Mouse (Mus musculus) neural tube, embryonic 15.5 days (tissue): ENCODE measurements at regions not wholly inside any gene's neighbourhood (a gene's known extent, or its start where the extent isn't known, plus 50 kb on each side); places are given as distances from the start of the nearest gene placed in this dataset.

Source experiments
- ATAC-seq: fragments of 200-750 bp; cut with Nextera tagmentation; 2 replicates; pipeline ENCODE4 v1.8.0; 2017; ENCODE audit warnings: mild to moderate bottlenecking, moderate TSS enrichment, moderate library complexity; ENCODE audit not compliant: low FRiP score
- H3K27ac ChIP-seq: fragments of 300-500 bp; sonication (generic); replicated peaks from 2 replicates; pipeline ENCODE4 v1.5.1; 2015; ENCODE audit warnings: mild to moderate bottlenecking, inconsistent platforms
- H3K27me3 ChIP-seq: fragments of 300-500 bp; sonication (generic); replicated peaks from 2 replicates; pipeline ENCODE4 v1.6.1; 2015; ENCODE audit warnings: inconsistent platforms
- H3K36me3 ChIP-seq: fragments of 300-500 bp; sonication (generic); 2 replicates; pipeline ENCODE4 v1.6.1; 2015; ENCODE audit warnings: inconsistent platforms
- H3K4me1 ChIP-seq: fragments of 300-500 bp; sonication (generic); 2 replicates; pipeline ENCODE4 v1.6.1; 2015; ENCODE audit warnings: inconsistent platforms
- H3K4me2 ChIP-seq: fragments of 300-500 bp; sonication (generic); 2 replicates; pipeline ENCODE4 v1.6.1; 2015; ENCODE audit warnings: inconsistent platforms, mild to moderate bottlenecking, moderate library complexity
- H3K4me3 ChIP-seq: fragments of 300-500 bp; sonication (generic); replicated peaks from 2 replicates; pipeline ENCODE4 v1.5.1; 2015; ENCODE audit warnings: mild to moderate bottlenecking, inconsistent platforms
- H3K9ac ChIP-seq: fragments of 300-500 bp; sonication (generic); replicated peaks from 2 replicates; pipeline ENCODE4 v1.6.1; 2015; ENCODE audit warnings: mild to moderate bottlenecking, inconsistent platforms
- H3K9me3 ChIP-seq: fragments of 300-500 bp; sonication (generic); replicated peaks from 2 replicates; pipeline ENCODE4 v1.6.1; 2016; ENCODE audit warnings: inconsistent platforms
- WGBS: fragments of 180-500 bp; shearing (Covaris S2); methylation state at CpG from one replicate; pipeline ENCODE4 v1.1.7; 2015; ENCODE audit warnings: mixed read lengths; 5-methylcytosine and 5-hydroxymethylcytosine counted together

DNA sequence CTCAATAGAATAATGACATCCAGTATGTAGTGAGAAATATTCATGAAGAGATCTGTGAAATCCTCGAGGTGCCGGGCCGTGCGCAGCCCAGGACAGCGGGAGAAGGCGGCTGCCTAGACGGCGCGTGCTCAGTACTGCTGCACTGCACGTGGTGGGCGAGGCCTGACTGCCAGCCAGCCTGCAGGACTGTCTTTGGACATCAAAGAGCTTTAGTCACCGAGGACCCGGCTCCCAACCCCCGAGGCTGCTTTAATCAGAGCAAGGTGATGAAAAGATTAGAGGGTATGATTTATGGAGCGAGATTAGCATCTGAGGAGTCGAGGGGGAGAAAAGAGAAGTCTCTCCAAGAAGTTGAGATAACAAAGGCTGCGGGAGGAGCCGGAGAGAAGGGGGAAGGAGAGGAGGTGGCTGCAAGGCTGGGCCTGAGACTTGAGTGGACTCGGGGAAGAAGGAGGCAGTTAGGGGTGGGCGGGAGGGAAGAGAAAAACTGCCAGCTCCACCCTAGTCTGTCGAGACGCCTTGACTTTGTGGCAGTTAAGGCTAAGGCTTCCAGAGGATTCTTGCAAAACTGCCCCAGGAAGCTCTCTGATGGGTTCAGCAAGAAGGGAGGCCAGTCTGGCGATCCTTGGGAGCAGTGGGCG is 271.6 kb upstream of the 4930535I16Rik start:
- ATAC-seq: no peak
- Histone ChIP-seq H3K4me2 (no peak overlapping the region), H3K9ac (no peak overlapping the region), H3K27me3 (peaks cover 29% of the 10 kb centered on the region), H3K27ac (no peak overlapping the region), H3K4me3 (no peak overlapping the region), H3K36me3 (no peaks in the 10 kb centered on the region), H3K9me3 (no peaks in the 10 kb centered on the region), H3K4me1 (peaks cover 8% of the 10 kb centered on the region; the same call in 1 of the 2 replicates)
- 24% methylated on average over 23 of the region's 24 CpGs for WGBS

DNA sequence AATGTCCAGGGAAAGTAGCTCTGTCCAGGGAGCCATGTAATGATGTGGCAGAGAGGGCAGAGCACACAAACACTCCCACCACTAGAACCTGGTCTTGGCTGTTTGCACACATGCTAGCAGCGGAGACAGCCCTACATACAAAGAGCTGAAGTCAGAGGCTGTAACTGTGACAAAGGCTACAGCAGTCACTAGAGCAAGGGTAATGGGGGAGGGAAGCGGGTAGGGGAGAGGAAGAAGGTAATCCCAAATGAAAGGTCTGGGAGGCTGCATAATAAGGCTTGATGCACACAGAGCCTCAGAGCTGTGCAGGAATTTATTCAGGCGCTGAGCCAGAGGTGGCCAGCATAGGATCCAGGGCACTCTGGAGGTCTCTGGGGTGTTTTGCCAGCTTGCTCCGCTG is 269.3 kb upstream of the 4930535I16Rik start:
- Histone ChIP-seq H3K9ac (no peak overlapping the region), H3K27ac (no peak overlapping the region), H3K9me3 (no peaks in the 10 kb centered on the region), H3K27me3 (peaks cover 41% of the 10 kb centered on the region), H3K4me2 (no peak overlapping the region), H3K4me3 (no peak overlapping the region), H3K36me3 (no peaks in the 10 kb centered on the region), H3K4me1 (no peaks in the 10 kb centered on the region)
- ATAC-seq: no peak
- WGBS: 56% methylated on average over 4 of the region's 4 CpGs

DNA sequence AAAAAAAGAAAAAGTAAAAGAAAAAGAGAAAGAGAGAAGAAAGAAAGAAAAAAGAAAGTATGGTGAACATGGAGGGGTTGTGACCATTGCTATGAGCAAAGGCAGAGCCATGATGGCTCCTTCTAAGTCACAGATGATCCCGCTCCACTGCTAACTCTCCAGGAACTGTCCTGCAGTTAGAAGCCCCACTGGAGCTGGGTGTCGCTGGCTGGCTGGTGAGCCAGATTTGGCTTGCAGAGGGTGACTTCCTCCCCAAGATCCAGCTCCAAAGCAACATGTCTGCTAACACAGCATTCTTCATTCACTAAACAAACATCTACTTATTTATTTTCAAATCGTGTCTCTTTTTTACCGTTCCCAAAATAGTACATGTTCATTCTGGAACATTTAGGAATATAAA is 263.5 kb upstream of the 4930535I16Rik start:
- Histone ChIP-seq H3K36me3 (no peaks in the 10 kb centered on the region), H3K4me2 (no peak overlapping the region), H3K4me1 (peaks cover 9% of the 10 kb centered on the region), H3K27ac (no peak overlapping the region), H3K9ac (no peak overlapping the region), H3K9me3 (no peaks in the 10 kb centered on the region), H3K27me3 (peaks cover 54% of the 10 kb centered on the region), H3K4me3 (no peak overlapping the region)
- no peak for ATAC-seq
- WGBS: 86% methylated on average over 4 of the region's 4 CpGs

DNA sequence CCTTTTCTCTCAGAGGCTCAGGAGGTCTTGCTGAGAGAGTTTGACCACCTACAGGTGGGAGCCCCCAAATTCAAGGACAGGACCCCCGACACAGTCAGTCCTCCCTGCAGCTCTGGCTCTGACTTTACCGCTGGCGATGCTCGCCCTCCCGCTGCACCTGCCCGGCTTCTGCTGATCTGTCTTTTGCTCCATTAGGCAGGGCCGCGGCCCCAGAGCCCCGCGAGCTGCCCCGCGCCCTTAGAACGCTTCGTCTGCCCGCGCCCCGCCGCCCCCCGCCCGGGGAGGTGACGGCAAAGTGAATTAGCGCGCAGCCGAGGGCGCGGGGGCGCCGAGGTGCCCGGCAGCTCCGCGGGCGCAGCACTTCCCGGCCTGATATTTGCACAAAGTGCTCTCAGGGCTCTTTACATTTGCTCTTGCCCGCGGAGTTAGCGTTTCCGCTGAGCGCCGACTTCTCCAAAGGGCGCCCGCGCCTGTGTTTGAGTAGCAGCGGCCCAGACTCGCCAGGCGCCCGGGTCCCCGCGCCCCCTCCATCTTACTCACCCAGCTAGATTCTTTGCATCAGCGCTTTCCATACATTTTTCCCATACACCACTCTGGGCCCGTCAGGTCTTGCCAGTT is 260.7 kb upstream of the 4930535I16Rik start:
- Histone ChIP-seq H3K4me2 (peak overlapping the region; percentile 83), H3K9me3 (no peaks in the 10 kb centered on the region), H3K4me3 (peak overlapping the region; percentile 39), H3K9ac (0 out of 2 replicates have a peak overlapping the region, but pooled peaks have one; percentile 31), H3K36me3 (no peaks in the 10 kb centered on the region), H3K27ac (no peak overlapping the region), H3K27me3 (peaks cover 65% of the 10 kb centered on the region), H3K4me1 (peaks cover 9% of the 10 kb centered on the region)
- no peak for ATAC-seq
- WGBS: under 1% methylated on average over 47 of the region's 50 CpGs

DNA sequence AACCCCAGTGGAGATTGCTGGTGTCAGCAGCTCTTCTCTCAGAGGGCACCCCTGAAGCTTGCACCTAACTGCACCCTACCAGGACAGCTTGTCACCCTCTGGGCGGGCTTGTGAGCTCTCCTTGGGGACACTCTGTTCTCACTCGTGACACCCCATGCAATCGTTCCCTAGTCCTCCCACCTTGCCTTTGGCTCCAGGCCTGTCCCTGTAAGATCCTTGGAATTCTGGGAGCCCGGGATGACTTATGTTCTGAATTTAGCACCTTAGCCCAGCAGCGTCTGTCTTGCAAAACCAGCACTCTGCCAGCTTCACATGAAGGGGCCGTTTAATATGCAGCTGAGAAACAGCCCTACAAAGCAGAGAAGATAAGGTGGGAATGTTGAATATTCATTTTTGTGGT is 257.7 kb upstream of the 4930535I16Rik start:
- H3K27ac ChIP-seq: no peak overlapping the region
- peaks cover 47% of the 10 kb centered on the region for H3K27me3 ChIP-seq
- no peak overlapping the region for H3K9ac ChIP-seq
- no peaks in the 10 kb centered on the region for H3K36me3 ChIP-seq
- H3K4me1 ChIP-seq: peaks cover 9% of the 10 kb centered on the region
- no peak overlapping the region for H3K4me3 ChIP-seq
- no peaks in the 10 kb centered on the region for H3K9me3 ChIP-seq
- WGBS: 59% methylated on average over 6 of the region's 6 CpGs
- no peak for ATAC-seq
- H3K4me2 ChIP-seq: no peak overlapping the region

DNA sequence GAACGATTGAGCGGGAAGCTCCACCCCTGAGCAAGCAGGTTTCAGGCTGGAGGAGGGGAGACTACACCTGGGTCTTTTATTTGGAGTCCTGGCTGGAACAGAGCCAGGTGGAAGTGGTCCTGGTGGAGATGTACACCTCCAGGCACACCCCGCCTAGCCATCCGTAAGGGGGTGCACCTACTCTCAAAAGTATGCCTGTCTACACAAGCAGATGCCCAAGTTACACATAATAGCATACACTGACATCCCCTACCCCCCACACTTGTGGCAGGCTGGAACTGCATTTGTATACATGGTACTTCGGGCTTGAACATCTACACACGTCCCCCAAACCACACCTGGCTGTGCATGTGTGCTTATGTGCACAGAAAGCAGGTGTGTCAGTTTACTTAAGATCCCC is 236.8 kb upstream of the 4930535I16Rik start:
- no peak overlapping the region for H3K9ac ChIP-seq
- no peak overlapping the region for H3K4me3 ChIP-seq
- H3K9me3 ChIP-seq: no peaks in the 10 kb centered on the region
- H3K36me3 ChIP-seq: no peaks in the 10 kb centered on the region
- 92% methylated on average over 6 of the region's 6 CpGs for WGBS
- H3K27me3 ChIP-seq: peaks cover 10% of the 10 kb centered on the region; the same call in 1 of the 2 replicates
- no peak overlapping the region for H3K27ac ChIP-seq
- peaks cover 7% of the 10 kb centered on the region for H3K4me1 ChIP-seq
- no peak for ATAC-seq
- H3K4me2 ChIP-seq: no peak overlapping the region

DNA sequence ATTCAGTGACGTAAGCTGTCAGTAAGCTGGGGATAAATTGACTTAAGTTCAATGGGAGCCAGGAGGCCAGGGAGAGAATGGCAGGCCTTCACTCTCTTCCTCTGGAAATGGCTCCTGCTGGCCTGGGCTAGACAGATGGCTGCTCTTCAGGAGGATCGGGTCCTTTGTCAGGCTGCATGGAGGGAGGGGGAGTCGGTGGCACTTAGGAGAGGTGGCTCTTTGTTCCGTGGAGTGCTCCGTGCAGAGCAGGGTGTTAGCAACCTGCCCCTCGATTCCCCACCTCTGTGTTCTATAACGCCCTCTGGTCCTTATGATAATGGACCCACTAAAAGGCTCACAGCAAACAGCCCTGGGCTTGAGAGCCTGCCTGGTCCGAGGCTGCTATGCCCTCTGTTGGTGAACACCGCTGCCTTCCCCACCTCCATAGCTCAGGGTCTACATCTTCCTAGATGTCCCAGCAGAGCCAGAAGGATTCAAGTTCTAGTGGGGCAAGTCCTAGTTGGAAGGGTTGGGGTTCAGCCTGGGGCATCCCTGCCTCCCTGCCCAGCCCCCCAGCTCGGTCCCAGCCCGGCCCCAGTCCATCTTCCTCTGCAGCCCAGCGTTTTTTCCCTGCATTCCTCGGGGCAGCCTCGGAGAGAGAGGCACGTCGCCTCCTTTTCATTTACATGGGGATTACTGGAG is 232.1 kb upstream of the 4930535I16Rik start:
- WGBS: 7% methylated on average over 16 of the region's 16 CpGs
- Histone ChIP-seq H3K4me2 (peak overlapping the region; percentile 45), H3K4me1 (peaks cover 16% of the 10 kb centered on the region), H3K9ac (no peak overlapping the region), H3K36me3 (no peaks in the 10 kb centered on the region), H3K27me3 (peaks cover 32% of the 10 kb centered on the region), H3K27ac (no peak overlapping the region), H3K4me3 (no peak overlapping the region), H3K9me3 (no peaks in the 10 kb centered on the region)
- no peak for ATAC-seq

DNA sequence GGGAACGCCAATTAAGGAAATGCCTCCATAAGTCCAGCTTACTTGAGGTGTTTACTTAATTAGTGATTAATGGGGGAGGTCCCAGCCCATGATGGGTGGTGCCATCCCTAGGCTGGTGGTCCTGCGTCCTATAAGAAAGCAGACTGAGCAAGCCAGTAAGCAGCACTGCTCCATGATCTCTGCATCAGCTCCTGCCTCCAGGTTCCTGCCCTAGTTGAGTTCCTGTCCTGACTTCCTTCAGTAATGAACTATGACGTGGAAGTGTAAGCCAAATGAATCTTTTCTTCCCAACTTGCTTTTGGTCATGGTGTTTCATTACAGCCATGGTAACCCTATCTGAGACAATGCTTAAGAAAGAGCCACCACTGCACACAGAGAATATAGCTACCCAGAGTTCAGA is 231.2 kb upstream of the 4930535I16Rik start:
- no peaks in the 10 kb centered on the region for H3K9me3 ChIP-seq
- H3K4me1 ChIP-seq: peaks cover 16% of the 10 kb centered on the region
- H3K36me3 ChIP-seq: no peaks in the 10 kb centered on the region
- no peak overlapping the region for H3K4me2 ChIP-seq
- no peak for ATAC-seq
- no peak overlapping the region for H3K9ac ChIP-seq
- H3K27me3 ChIP-seq: peaks cover 41% of the 10 kb centered on the region
- 95% methylated on average over 3 of the region's 3 CpGs for WGBS
- no peak overlapping the region for H3K27ac ChIP-seq
- H3K4me3 ChIP-seq: no peak overlapping the region

DNA sequence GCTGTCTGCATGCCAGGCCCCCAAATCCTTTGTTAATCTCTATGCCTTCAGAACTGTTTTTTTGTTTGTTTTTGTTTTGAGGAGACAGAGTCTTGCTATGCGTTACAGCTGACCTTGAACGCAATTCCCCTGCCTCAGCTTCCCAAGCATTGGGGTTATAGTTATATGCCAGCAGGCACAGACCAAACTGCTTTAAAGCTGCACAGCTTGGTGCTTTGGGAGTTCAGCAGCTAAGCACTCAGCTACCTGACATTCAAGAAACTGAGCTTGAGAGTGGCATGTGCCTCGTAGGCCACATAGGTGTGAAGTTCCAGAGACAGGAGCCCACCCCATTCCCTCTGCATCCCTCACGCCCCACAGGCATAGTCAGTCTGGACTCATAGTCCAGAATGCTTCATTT is 229.5 kb upstream of the 4930535I16Rik start:
- WGBS: 87% methylated on average over 4 of the region's 4 CpGs
- ATAC-seq: no peak
- H3K27me3 ChIP-seq: peaks cover 49% of the 10 kb centered on the region

DNA sequence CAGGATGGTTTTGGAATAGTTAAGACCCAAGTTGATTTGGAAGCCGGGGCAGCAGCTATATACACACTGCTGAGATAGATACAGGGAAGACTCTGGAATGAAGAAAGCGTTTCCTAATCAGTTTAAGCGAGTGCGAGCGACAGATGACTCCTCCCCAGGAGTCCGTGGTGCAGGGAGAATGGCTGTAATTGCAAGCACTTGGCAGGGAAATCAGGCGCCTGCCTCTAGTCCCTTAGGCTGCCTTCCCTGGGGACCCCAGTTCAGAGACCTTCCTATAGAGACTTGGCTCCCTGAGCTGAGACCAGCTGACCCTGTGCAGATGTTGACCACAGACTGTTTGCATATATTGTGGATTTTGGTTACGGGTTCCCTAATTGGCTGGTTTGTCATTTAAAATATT is 228.3 kb upstream of the 4930535I16Rik start:
- ATAC-seq: no peak
- Histone ChIP-seq H3K9ac (no peak overlapping the region), H3K4me2 (no peak overlapping the region), H3K9me3 (no peaks in the 10 kb centered on the region), H3K4me3 (no peak overlapping the region), H3K4me1 (peaks cover 16% of the 10 kb centered on the region), H3K27me3 (peaks cover 49% of the 10 kb centered on the region), H3K36me3 (no peaks in the 10 kb centered on the region), H3K27ac (no peak overlapping the region)
- 17% methylated on average over 8 of the region's 8 CpGs for WGBS

More for the DNA sequence above, 229.5 kb upstream of the 4930535I16Rik start:
- Histone ChIP-seq H3K9me3 (no peaks in the 10 kb centered on the region), H3K27ac (no peak overlapping the region), H3K4me2 (no peak overlapping the region), H3K4me1 (peaks cover 16% of the 10 kb centered on the region), H3K4me3 (no peak overlapping the region), H3K36me3 (no peaks in the 10 kb centered on the region), H3K9ac (no peak overlapping the region)

DNA sequence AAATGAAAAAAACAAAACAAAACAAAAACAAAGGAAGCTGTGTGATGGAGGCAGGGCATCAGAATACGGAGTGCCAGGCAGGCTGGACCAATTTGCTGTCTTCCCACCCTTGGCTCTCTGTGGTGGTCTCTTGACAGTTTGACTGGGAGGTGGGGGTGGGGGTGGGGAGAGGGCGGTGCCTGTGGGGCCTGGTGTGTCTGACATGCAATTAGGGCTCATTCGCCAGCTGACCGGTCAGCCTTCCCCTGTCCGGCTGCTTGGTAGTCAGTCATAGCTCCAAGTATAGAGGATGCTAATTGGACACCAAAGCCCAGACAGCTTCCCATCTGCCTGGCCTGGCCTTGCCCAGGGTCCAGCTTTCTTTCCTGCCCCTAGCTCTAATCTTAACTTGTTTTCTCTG is 225.8 kb upstream of the 4930535I16Rik start:
- Histone ChIP-seq H3K9me3 (no peaks in the 10 kb centered on the region), H3K4me3 (no peak overlapping the region), H3K9ac (no peak overlapping the region), H3K36me3 (no peaks in the 10 kb centered on the region), H3K4me1 (peaks cover 8% of the 10 kb centered on the region), H3K27ac (no peak overlapping the region), H3K4me2 (no peak overlapping the region), H3K27me3 (peaks cover 52% of the 10 kb centered on the region)
- no peak for ATAC-seq
- 30% methylated on average over 5 of the region's 5 CpGs for WGBS

DNA sequence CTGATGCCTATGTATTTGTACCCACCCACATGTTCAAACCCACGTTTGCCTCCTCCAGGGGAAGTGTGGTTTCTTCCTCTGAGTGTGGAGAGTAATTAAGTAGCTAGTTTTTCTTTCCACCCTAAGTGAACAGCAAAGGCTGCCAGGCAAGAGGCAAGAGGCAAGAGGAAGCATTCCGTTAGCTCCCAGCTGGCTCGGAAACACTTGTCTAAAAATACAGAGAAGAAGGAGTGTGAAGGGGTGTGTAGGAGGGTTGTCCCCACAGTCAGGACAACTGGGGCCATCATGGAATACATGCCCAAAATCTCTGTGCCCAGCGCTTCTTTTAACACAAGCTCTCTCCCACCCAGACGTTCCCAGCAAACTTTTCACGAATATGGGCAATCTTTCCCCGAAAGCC is 225.4 kb upstream of the 4930535I16Rik start:
- Histone ChIP-seq H3K27me3 (peaks cover 48% of the 10 kb centered on the region), H3K27ac (no peak overlapping the region), H3K4me2 (no peak overlapping the region), H3K4me3 (no peak overlapping the region), H3K36me3 (no peaks in the 10 kb centered on the region), H3K9ac (no peak overlapping the region), H3K9me3 (no peaks in the 10 kb centered on the region), H3K4me1 (peaks cover 8% of the 10 kb centered on the region)
- WGBS: 63% methylated on average over 7 of the region's 7 CpGs
- ATAC-seq: no peak
